Mouse (Mus musculus) left cerebral cortex, adult 8-10 months (tissue): ENCODE data around the gene Med8. TPM values are rescaled to one million over a fixed set of nuclear protein-coding genes. Genes with fewer than 3 reads are reported as not detected.

Experiments
- DNase-seq, 2 experiments: peaks; one replicate each; pipeline ENCODE4 v3.0.0; 2022; ENCODE audit warnings: low spot score in 2 of 2
- total RNA-seq, 4 experiments: library from RNA; stranded (reverse); gene quantifications; 2 replicates each; pipeline ENCODE4 v1.2.4; 2022

Gene Med8
- total RNA-seq = 10 to 100 TPM; 47.8 to 56.5 (median 56.1) TPM

- DNase-seq = peak; percentile 76 to 88
Measured at GRCm38 (mm10) chr4:118409142-118409900, at the start of gene Med8, which contains the start of gene Szt2. Gene Med8 (plus strand): TSS chr4:118409337. Gene Szt2 (minus strand): TSS chr4:118409273.

GRCm38 (mm10) chr4:118359896-118360720 lies 49.0 kb upstream of the Med8 start:
- DNase-seq = peak in 1 of 2 experiments; percentile 61

- no peak for DNase-seq
Measured at GRCm38 (mm10) chr4:118361451-118361850, 47.7 kb upstream of the Med8 start.

GRCm38 (mm10) chr4:118362879-118363278 lies 46.3 kb upstream of the Med8 start:
- DNase-seq = no peak

GRCm38 (mm10) chr4:118363985-118364384 lies 45.2 kb upstream of the Med8 start:
- DNase-seq = no peak

- DNase-seq = no peak
Measured at GRCm38 (mm10) chr4:118364641-118365040, 44.5 kb upstream of the Med8 start.

- DNase-seq = no peak
Measured at GRCm38 (mm10) chr4:118365991-118366390, 43.1 kb upstream of the Med8 start.

GRCm38 (mm10) chr4:118367551-118367950 lies 41.6 kb upstream of the Med8 start:
- no peak for DNase-seq

GRCm38 (mm10) chr4:118368616-118369015 lies 40.5 kb upstream of the Med8 start:
- no peak for DNase-seq

GRCm38 (mm10) chr4:118371822-118372221 lies 37.3 kb upstream of the Med8 start:
- DNase-seq = no peak

- no peak for DNase-seq
Measured at GRCm38 (mm10) chr4:118375999-118376398, 33.1 kb upstream of the Med8 start.

GRCm38 (mm10) chr4:118383271-118383670 lies 25.9 kb upstream of the Med8 start:
- no peak for DNase-seq

GRCm38 (mm10) chr4:118387316-118387715 lies 21.8 kb upstream of the Med8 start:
- DNase-seq = no peak

GRCm38 (mm10) chr4:118390146-118390545 lies 19.0 kb upstream of the Med8 start:
- no peak for DNase-seq

- no peak for DNase-seq
Measured at GRCm38 (mm10) chr4:118394505-118394904, 14.6 kb upstream of the Med8 start.

GRCm38 (mm10) chr4:118395289-118395688 lies 13.8 kb upstream of the Med8 start:
- DNase-seq = no peak

GRCm38 (mm10) chr4:118396433-118396832 lies 12.7 kb upstream of the Med8 start:
- DNase-seq = no peak

GRCm38 (mm10) chr4:118398400-118398799 lies 10.7 kb upstream of the Med8 start:
- no peak for DNase-seq

GRCm38 (mm10) chr4:118401421-118401820 lies 7.7 kb upstream of the Med8 start:
- DNase-seq = no peak

- DNase-seq = no peak
Measured at GRCm38 (mm10) chr4:118401918-118402317, 7.2 kb upstream of the Med8 start.

GRCm38 (mm10) chr4:118402701-118403100 lies 6.4 kb upstream of the Med8 start:
- no peak for DNase-seq

GRCm38 (mm10) chr4:118410871-118411270 lies 1.7 kb downstream of the Med8 start:
- DNase-seq = no peak
